Comparison of ENCODE assay signal across 28 mouse cellular contexts in the genomic region with DNA sequence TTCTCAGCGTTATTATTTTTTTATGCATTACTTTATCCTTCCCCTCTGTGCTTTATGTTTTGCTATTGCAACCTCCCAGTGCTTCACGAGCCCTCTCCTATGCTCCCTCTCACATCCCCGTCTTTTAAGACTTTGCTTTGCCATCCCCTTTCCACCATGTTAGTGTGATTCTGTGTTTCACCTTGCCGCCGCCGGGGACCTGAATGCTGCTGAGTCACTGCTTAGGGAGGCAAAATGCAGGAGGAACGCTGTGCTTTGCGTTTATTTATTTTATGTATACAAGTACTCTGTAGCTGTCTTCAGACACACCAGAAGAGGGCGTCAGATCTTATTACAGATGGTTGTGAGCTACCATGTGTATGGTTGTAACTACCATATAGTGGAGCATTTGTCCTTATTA.
"Had no signal": no experiment of that assay in that cellular context is flagged by ENCODE, and none has a peak within 500 bp of the region (broad histone marks: within the 10 kb centered on the region; RNA-seq: fewer than 3 reads in every experiment).

No protein-coding gene starts in this region.

- ATAC-seq: hindbrain, postnatal 0 days; intestine, embryonic 16.5 days had no signal

- H3K36me3 ChIP-seq: heart, embryonic 15.5 days; kidney, embryonic 15.5 days had no signal

- H3K4me1 ChIP-seq: heart, embryonic 10.5 days; heart, embryonic 15.5 days; hindbrain, embryonic 13.5 days; hindbrain, embryonic 15.5 days; kidney, embryonic 15.5 days; limb, embryonic 10.5 days; limb, embryonic 12.5 days had no signal

- H3K27ac ChIP-seq: heart, embryonic 10.5 days; heart, embryonic 13.5 days; heart, embryonic 15.5 days; hindbrain, embryonic 13.5 days; hindbrain, embryonic 15.5 days; hindbrain, postnatal 0 days; kidney, embryonic 15.5 days; kidney, postnatal 0 days; left cerebral cortex, adult 2 months; limb, embryonic 10.5 days; limb, embryonic 12.5 days; liver, embryonic 14.5 days had no signal

- H3K4me3 ChIP-seq: heart, embryonic 10.5 days; heart, embryonic 13.5 days; heart, embryonic 15.5 days; hindbrain, embryonic 13.5 days; hindbrain, embryonic 15.5 days; kidney, embryonic 15.5 days; left cerebral cortex, adult 2 months; limb, embryonic 10.5 days; limb, embryonic 12.5 days had no signal

- H3K9me3 ChIP-seq: heart, embryonic 10.5 days; heart, embryonic 13.5 days; heart, embryonic 15.5 days; hindbrain, embryonic 13.5 days; hindbrain, embryonic 15.5 days; kidney, embryonic 15.5 days; limb, embryonic 10.5 days; limb, embryonic 12.5 days had no signal

- H3K9ac ChIP-seq: heart, embryonic 13.5 days; heart, embryonic 15.5 days; hindbrain, embryonic 13.5 days; hindbrain, embryonic 15.5 days; kidney, embryonic 15.5 days; limb, embryonic 12.5 days; liver, embryonic 14.5 days had no signal

- H3K27me3 ChIP-seq: heart, embryonic 13.5 days; heart, embryonic 15.5 days; hindbrain, embryonic 13.5 days; hindbrain, embryonic 15.5 days; kidney, embryonic 15.5 days; limb, embryonic 12.5 days had no signal

- DNase-seq: gastrocnemius, postnatal 14 days; gastrocnemius, postnatal 36 days; heart, adult 18-20 months; heart, postnatal 14 days; heart, postnatal 36 days; kidney, adult 11 months; kidney, adult 2 months; kidney, adult 9 months; kidney, postnatal 14 days; kidney, postnatal 4 days; layer of hippocampus, adult 9-11 months; layer of hippocampus, postnatal 36 days; liver; lung, adult 18-20 months had no signal

- H3K4me2 ChIP-seq: heart, embryonic 13.5 days; heart, embryonic 15.5 days; hindbrain, embryonic 13.5 days; hindbrain, embryonic 15.5 days; kidney, embryonic 15.5 days; limb, embryonic 12.5 days; liver, embryonic 11.5 days had no signal
